Comparison of ENCODE assay signal across 10 mouse cellular contexts in genomic region chr15:31091916-31092570, GRCm38 (mm10).
DNase-seq lines count a peak whose midpoint lies in the region; ATAC-seq and TF ChIP-seq lines count a peak whose summit lies in the region.
"Had no signal": no experiment of that assay in that cellular context is flagged by ENCODE, and none has a peak within 500 bp of the region (broad histone marks: within the 10 kb centered on the region; RNA-seq: fewer than 3 reads in every experiment).

No protein-coding gene starts in this region.

- H3K4me2 ChIP-seq in forebrain, embryonic 13.5 days = no peak overlapping the region
- no peak overlapping the region for H3K4me2 ChIP-seq in forebrain, embryonic 12.5 days
- H3K4me2 ChIP-seq in intestine, embryonic 16.5 days (ENCODE audit: low read depth, low read length) = no peak overlapping the region
- H3K4me2 ChIP-seq: embryonic facial prominence, embryonic 12.5 days; limb, embryonic 15.5 days had no signal

- no peak overlapping the region for H3K27ac ChIP-seq in forebrain, embryonic 13.5 days
- no peak overlapping the region for H3K27ac ChIP-seq in forebrain, embryonic 12.5 days
- no peak overlapping the region for H3K27ac ChIP-seq in intestine, embryonic 16.5 days (ENCODE audit: low read length)
- H3K27ac ChIP-seq: embryonic facial prominence, embryonic 12.5 days; limb, embryonic 15.5 days had no signal

- no peaks in the 10 kb centered on the region for H3K79me3 ChIP-seq in C2C12 (ENCODE audit: low read depth)

- H3K9me3 ChIP-seq in forebrain, embryonic 13.5 days (replicated peaks) = no peaks in the 10 kb centered on the region
- no peaks in the 10 kb centered on the region for H3K9me3 ChIP-seq in forebrain, embryonic 12.5 days
- H3K9me3 ChIP-seq in intestine, embryonic 16.5 days (ENCODE audit: control insufficient read depth, low read length) = no peaks in the 10 kb centered on the region
- H3K9me3 ChIP-seq: embryonic facial prominence, embryonic 12.5 days; limb, embryonic 15.5 days had no signal

- H3K4me1 ChIP-seq in forebrain, embryonic 13.5 days = no peaks in the 10 kb centered on the region; the same call in 1 of the 2 replicates
- no peaks in the 10 kb centered on the region for H3K4me1 ChIP-seq in forebrain, embryonic 12.5 days
- no peaks in the 10 kb centered on the region for H3K4me1 ChIP-seq in intestine, embryonic 16.5 days (ENCODE audit: control insufficient read depth, insufficient read depth, low read length)
- H3K4me1 ChIP-seq: embryonic facial prominence, embryonic 12.5 days; limb, embryonic 15.5 days had no signal

- no peak for TF ChIP-seq CTCF in C2C12 (IDR thresholded peaks at IDR 0.05; ENCODE audit: control insufficient read depth, insufficient read depth, insufficient read length)

- WGBS in forebrain, embryonic 13.5 days = 70% methylated on average over 5 of the region's 5 CpGs
- WGBS in forebrain, embryonic 12.5 days = 81% methylated on average over 5 of the region's 5 CpGs
- WGBS in intestine, embryonic 16.5 days = 57% methylated on average over 5 of the region's 5 CpGs

- no peaks in the 10 kb centered on the region for H3K27me3 ChIP-seq in forebrain, embryonic 13.5 days
- H3K27me3 ChIP-seq in forebrain, embryonic 12.5 days = no peaks in the 10 kb centered on the region
- H3K27me3 ChIP-seq in C2C12 (ENCODE audit: control insufficient read depth, insufficient read depth, insufficient read length) = no peaks in the 10 kb centered on the region
- no peaks in the 10 kb centered on the region for H3K27me3 ChIP-seq in intestine, embryonic 16.5 days (replicated peaks; ENCODE audit: control insufficient read depth, insufficient read depth, low read length)
- H3K27me3 ChIP-seq: embryonic facial prominence, embryonic 12.5 days; limb, embryonic 15.5 days had no signal

- H3K9ac ChIP-seq in forebrain, embryonic 13.5 days = no peak overlapping the region
- no peak overlapping the region for H3K9ac ChIP-seq in forebrain, embryonic 12.5 days
- no peak overlapping the region for H3K9ac ChIP-seq in intestine, embryonic 16.5 days (ENCODE audit: low read depth, low read length)
- H3K9ac ChIP-seq: embryonic facial prominence, embryonic 12.5 days; limb, embryonic 15.5 days had no signal

- ATAC-seq in forebrain, embryonic 13.5 days = peak; percentile 57; the same call in 1 of the 2 replicates
- no peak for ATAC-seq in forebrain, embryonic 12.5 days (ENCODE audit: low FRiP score)
- ATAC-seq in intestine, embryonic 16.5 days = no peak
- ATAC-seq in megakaryocyte progenitor cell, adult 5-6 weeks (replicated peaks; ENCODE audit: poor library complexity) = no peak

- H3K4me3 ChIP-seq in forebrain, embryonic 13.5 days = no peak overlapping the region
- H3K4me3 ChIP-seq in forebrain, embryonic 12.5 days (replicated peaks) = no peak overlapping the region
- no peak overlapping the region for H3K4me3 ChIP-seq in C2C12 (ENCODE audit: insufficient read depth, poor library complexity, severe bottlenecking)
- no peak overlapping the region for H3K4me3 ChIP-seq in intestine, embryonic 16.5 days (ENCODE audit: low read length)
- H3K4me3 ChIP-seq: embryonic facial prominence, embryonic 12.5 days; limb, embryonic 15.5 days had no signal

- H3K79me2 ChIP-seq in C2C12 (ENCODE audit: control insufficient read depth, insufficient read depth) = no peaks in the 10 kb centered on the region

- peak; percentile 78 to 86 for DNase-seq in cerebellum, postnatal 36 days
- DNase-seq in layer of hippocampus, postnatal 25 days (ENCODE audit: extremely low spot score in 1 of 2, low spot score in 1 of 2) = peak; percentile 48 to 69
- DNase-seq in testis, postnatal 10 days (ENCODE audit: low spot score) = peak; percentile 78

- H3ac ChIP-seq in C2C12 (ENCODE audit: control insufficient read depth, insufficient read length, low read depth) = no peak overlapping the region

- H3K36me3 ChIP-seq in forebrain, embryonic 13.5 days (ENCODE audit: poor library complexity, severe bottlenecking) = no peaks in the 10 kb centered on the region
- H3K36me3 ChIP-seq in forebrain, embryonic 12.5 days (replicated peaks) = no peaks in the 10 kb centered on the region
- H3K36me3 ChIP-seq in C2C12 (ENCODE audit: control insufficient read depth, insufficient read depth) = no peaks in the 10 kb centered on the region
- no peaks in the 10 kb centered on the region for H3K36me3 ChIP-seq in intestine, embryonic 16.5 days (ENCODE audit: control insufficient read depth, insufficient read depth, low read length)
- H3K36me3 ChIP-seq: embryonic facial prominence, embryonic 12.5 days; limb, embryonic 15.5 days had no signal

TF ChIP-seq in C2C12, 6 proteins besides CTCF, POLR2A, EP300 and RAD21:
- peak; percentile 23 for TF ChIP-seq MYOD1 (IDR thresholded peaks at IDR 0.05; ENCODE audit: control insufficient read depth, insufficient read length, low read depth)
- peak; percentile 80 for TF ChIP-seq FOSL1 (IDR thresholded peaks at IDR 0.05; ENCODE audit: insufficient read depth, low read length, poor library complexity, severe bottlenecking)
- peak; percentile 27 for TF ChIP-seq MAX (IDR thresholded peaks at IDR 0.05)
- no peak for TF ChIP-seq CEBPB (IDR thresholded peaks at IDR 0.05; ENCODE audit: low read depth)
- TF ChIP-seq USF1 (IDR thresholded peaks at IDR 0.05; ENCODE audit: low read depth) = no peak
- TF ChIP-seq MYOG (IDR thresholded peaks at IDR 0.05; ENCODE audit: control insufficient read depth, extremely low read depth, insufficient read length) = no peak
